Mouse (Mus musculus) kidney, postnatal 0 days (tissue): ENCODE measurements around the gene Dnajb12. TPM values are rescaled to one million over a fixed set of nuclear protein-coding genes. Genes with fewer than 3 reads are reported as not detected.

Source experiments
- ATAC-seq: fragments of 200-750 bp; cut with Nextera tagmentation; replicated peaks from 2 replicates; pipeline ENCODE4 v1.8.0; 2017; ENCODE audit warnings: low read depth, moderate number of reproducible peaks, moderate TSS enrichment, moderate library complexity; ENCODE audit not compliant: low FRiP score
- DNase-seq: peaks from one replicate; pipeline ENCODE4 v3.0.0-alpha.2; 2016; ENCODE audit warnings: low spot score
- H3K27ac ChIP-seq: fragments of 300-500 bp; sonication (generic); 2 replicates; pipeline ENCODE4 v1.5.1; 2014; ENCODE audit warnings: mild to moderate bottlenecking
- H3K27me3 ChIP-seq: fragments of 300-500 bp; sonication (generic); 2 replicates; pipeline ENCODE4 v1.6.1; 2014; ENCODE audit warnings: low read length, mixed read lengths; ENCODE audit not compliant: insufficient read depth
- H3K36me3 ChIP-seq: fragments of 300-500 bp; sonication (generic); 2 replicates; pipeline ENCODE4 v1.6.1; 2014; ENCODE audit warnings: low read length, mixed read lengths; ENCODE audit not compliant: insufficient read depth
- H3K4me1 ChIP-seq: fragments of 300-500 bp; sonication (generic); replicated peaks from 2 replicates; pipeline ENCODE4 v1.6.1; 2014; ENCODE audit warnings: antibody characterized with exemption, low read length, mixed read lengths; ENCODE audit not compliant: insufficient read depth
- H3K4me2 ChIP-seq: fragments of 300-500 bp; sonication (generic); 2 replicates; pipeline ENCODE4 v1.6.1; 2014; ENCODE audit warnings: mild to moderate bottlenecking, low read length, moderate library complexity, mixed read lengths
- H3K4me3 ChIP-seq: fragments of 300-500 bp; sonication (generic); replicated peaks from 2 replicates; pipeline ENCODE4 v1.5.1; 2014; ENCODE audit warnings: low read depth, low read length
- H3K9ac ChIP-seq: fragments of 300-500 bp; sonication (generic); 2 replicates; pipeline ENCODE4 v1.6.1; 2014; ENCODE audit warnings: low read depth, low read length
- H3K9me3 ChIP-seq: fragments of 300-500 bp; sonication (generic); replicated peaks from 2 replicates; pipeline ENCODE4 v1.6.1; 2016; ENCODE audit warnings: low read length, inconsistent platforms, mixed read lengths
- CTCF ChIP-seq: IDR thresholded peaks from 2 replicates; pipeline ENCODE4 v1.5.1; 2016; ENCODE audit warnings: antibody characterized with exemption, low read depth, mild to moderate bottlenecking, moderate library complexity
- WGBS: fragments of 180-500 bp; shearing (Covaris S2); extraction: QIAGEN DNeasy Blood & Tissue Kit; methylation state at CpG from one replicate; pipeline ENCODE4 v1.1.7; 2014; 5-methylcytosine and 5-hydroxymethylcytosine counted together
- polyA plus RNA-seq: library from polyadenylated mRNA; unstranded; fragments of >200 nt; fragmentation: Nextera tagmentation; extraction: Ambion mirVana; gene quantifications from 2 replicates; pipeline ENCODE4 v1.2.1, GENCODE M21; 2015

Gene Dnajb12
- polyA plus RNA-seq, 1 experiment from 2014 or later, result 27.9 TPM

GRCm38 (mm10) chr10:59942281-59942846 lies 63.0 kb downstream of the Dnajb12 start:
- no peak for DNase-seq
- Histone ChIP-seq H3K9me3 (no peaks in the 10 kb centered on the region), H3K9ac (peak overlapping the region; percentile 46; the same call in 1 of the 2 replicates), H3K4me2 (peak overlapping the region; percentile 52), H3K27me3 (no peaks in the 10 kb centered on the region), H3K36me3 (no peaks in the 10 kb centered on the region), H3K4me3 (no peak overlapping the region; the same call in 1 of the 2 replicates), H3K4me1 (peaks cover 14% of the 10 kb centered on the region), H3K27ac (peak overlapping the region; percentile 83)
- no peak for ATAC-seq
- no peak for TF ChIP-seq CTCF
- WGBS, result 38% methylated on average over 21 of the region's 21 CpGs

GRCm38 (mm10) chr10:59942847-59943420 lies 63.6 kb downstream of the Dnajb12 start:
- Histone ChIP-seq H3K4me3 (peak overlapping the region; percentile 12; the same call in 1 of the 2 replicates), H3K36me3 (no peaks in the 10 kb centered on the region), H3K9ac (peak overlapping the region; percentile 46), H3K4me2 (peak overlapping the region; percentile 52), H3K27me3 (no peaks in the 10 kb centered on the region), H3K27ac (peak overlapping the region; percentile 83), H3K9me3 (no peaks in the 10 kb centered on the region), H3K4me1 (peaks cover 14% of the 10 kb centered on the region)
- ATAC-seq (peak; percentile 84), DNase-seq (peak; percentile 83)
- TF ChIP-seq CTCF, result no peak
- under 1% methylated on average over 16 of the region's 16 CpGs for WGBS

- peak overlapping the region; percentile 12; the same call in 1 of the 2 replicates for H3K4me3 ChIP-seq
- H3K4me2 ChIP-seq, result peak overlapping the region; percentile 52
- DNase-seq (peak; percentile 78), ATAC-seq (peak; percentile 71)
- no peak for TF ChIP-seq CTCF
- no peaks in the 10 kb centered on the region for H3K27me3 ChIP-seq
- no peaks in the 10 kb centered on the region for H3K36me3 ChIP-seq
- no peaks in the 10 kb centered on the region for H3K9me3 ChIP-seq
- H3K9ac ChIP-seq, result peak overlapping the region; percentile 46
- peaks cover 14% of the 10 kb centered on the region for H3K4me1 ChIP-seq
- WGBS, result 27% methylated on average over 13 of the region's 13 CpGs
- peak overlapping the region; percentile 83 for H3K27ac ChIP-seq
Observed at GRCm38 (mm10) chr10:59943421-59943989, 64.1 kb downstream of the Dnajb12 start.

GRCm38 (mm10) chr10:59945416-59945815 lies 66.1 kb downstream of the Dnajb12 start:
- no peak overlapping the region for H3K27ac ChIP-seq
- TF ChIP-seq CTCF, result no peak
- no peaks in the 10 kb centered on the region for H3K27me3 ChIP-seq
- ATAC-seq, result no peak
- no peak overlapping the region for H3K9ac ChIP-seq
- peaks cover 4% of the 10 kb centered on the region; the same call in 1 of the 2 replicates for H3K36me3 ChIP-seq
- no peak overlapping the region for H3K4me2 ChIP-seq
- no peak overlapping the region for H3K4me3 ChIP-seq
- H3K9me3 ChIP-seq, result no peaks in the 10 kb centered on the region
- DNase-seq, result no peak
- H3K4me1 ChIP-seq, result peaks cover 29% of the 10 kb centered on the region
- 86% methylated on average over 3 of the region's 3 CpGs for WGBS

GRCm38 (mm10) chr10:59946362-59946761 lies 67.0 kb downstream of the Dnajb12 start:
- TF ChIP-seq CTCF, result no peak
- H3K4me3 ChIP-seq, result no peak overlapping the region
- 82% methylated on average over 5 of the region's 5 CpGs for WGBS
- H3K4me2 ChIP-seq, result no peak overlapping the region
- H3K4me1 ChIP-seq, result peaks cover 31% of the 10 kb centered on the region
- H3K27ac ChIP-seq, result no peak overlapping the region
- no peak for ATAC-seq
- DNase-seq, result no peak
- H3K36me3 ChIP-seq, result peaks cover 4% of the 10 kb centered on the region; the same call in 1 of the 2 replicates
- H3K9ac ChIP-seq, result no peak overlapping the region
- H3K27me3 ChIP-seq, result no peaks in the 10 kb centered on the region
- H3K9me3 ChIP-seq, result no peaks in the 10 kb centered on the region

- Histone ChIP-seq H3K27me3 (no peaks in the 10 kb centered on the region), H3K27ac (no peak overlapping the region), H3K9me3 (no peaks in the 10 kb centered on the region), H3K4me3 (no peak overlapping the region), H3K4me2 (no peak overlapping the region), H3K4me1 (peaks cover 31% of the 10 kb centered on the region), H3K36me3 (peaks cover 4% of the 10 kb centered on the region; the same call in 1 of the 2 replicates), H3K9ac (no peak overlapping the region)
- DNase-seq (no peak), ATAC-seq (no peak)
- WGBS, result 55% methylated on average over 7 of the region's 7 CpGs
- no peak for TF ChIP-seq CTCF
Observed at GRCm38 (mm10) chr10:59947296-59948073, 68.1 kb downstream of the Dnajb12 start.
